In genomic region chr4:154198377-154198961, GRCm38 (mm10) we compare ENCODE assay signal across 15 mouse cellular contexts. TPM values are rescaled to one million over a fixed set of nuclear protein-coding genes. Genes with fewer than 3 reads are reported as not detected.
DNase-seq lines count a peak whose midpoint lies in the region; ATAC-seq lines count a peak whose summit lies in the region.
"Had no signal": no experiment of that assay in that cellular context is flagged by ENCODE, and none has a peak within 500 bp of the region (broad histone marks: within the 10 kb centered on the region; RNA-seq: fewer than 3 reads in every experiment).

No protein-coding gene starts in this region.

- H3K4me2 ChIP-seq in heart, embryonic 11.5 days, result no peak overlapping the region
- H3K4me2 ChIP-seq in hindbrain, embryonic 12.5 days (replicated peaks), result peak overlapping the region; percentile 13; the same call in 1 of the 2 replicates
- H3K4me2 ChIP-seq in midbrain, embryonic 13.5 days (replicated peaks), result 0 out of 2 replicates have a peak overlapping the region, but pooled peaks have one; percentile 8

- H3K36me3 ChIP-seq in heart, embryonic 11.5 days (ENCODE audit: control insufficient read depth, insufficient read depth, low read length), result no peaks in the 10 kb centered on the region
- H3K36me3 ChIP-seq in hindbrain, embryonic 12.5 days, result no peaks in the 10 kb centered on the region
- H3K36me3 ChIP-seq in midbrain, embryonic 13.5 days, result no peaks in the 10 kb centered on the region

- no peaks in the 10 kb centered on the region for H3K9me3 ChIP-seq in heart, embryonic 11.5 days (replicated peaks; ENCODE audit: control insufficient read depth, low read length)
- 0 out of 2 replicates have a peak, but pooled peaks cover 5% of the 10 kb centered on the region for H3K9me3 ChIP-seq in hindbrain, embryonic 12.5 days (replicated peaks)
- H3K9me3 ChIP-seq in midbrain, embryonic 13.5 days, result no peaks in the 10 kb centered on the region

- H3K4me3 ChIP-seq in heart, embryonic 11.5 days (ENCODE audit: low read depth, low read length), result no peak overlapping the region
- H3K4me3 ChIP-seq in hindbrain, embryonic 12.5 days, result no peak overlapping the region
- no peak overlapping the region for H3K4me3 ChIP-seq in midbrain, embryonic 13.5 days (replicated peaks)
- H3K4me3 ChIP-seq: gastrocnemius, adult 2 months had no signal

- no peak overlapping the region for H3K9ac ChIP-seq in heart, embryonic 11.5 days (ENCODE audit: low read depth, low read length)
- H3K9ac ChIP-seq in hindbrain, embryonic 12.5 days, result no peak overlapping the region
- H3K9ac ChIP-seq in midbrain, embryonic 13.5 days (replicated peaks), result peak overlapping the region; percentile 32; the same call in 1 of the 2 replicates
- H3K9ac ChIP-seq: liver, postnatal 0 days had no signal

- H3K27ac ChIP-seq in heart, embryonic 11.5 days (ENCODE audit: low read depth, low read length), result 0 out of 2 replicates have a peak overlapping the region, but pooled peaks have one; percentile 37
- H3K27ac ChIP-seq in hindbrain, embryonic 12.5 days, result peak overlapping the region; percentile 76
- H3K27ac ChIP-seq in midbrain, embryonic 13.5 days, result peak overlapping the region; percentile 51; the same call in 1 of the 2 replicates
- H3K27ac ChIP-seq: gastrocnemius, adult 2 months; kidney, postnatal 0 days had no signal

- DNase-seq in heart, postnatal 10 days, result no peak
- DNase-seq in embryo, embryonic 11 days, result peak; percentile 66
- no peak for DNase-seq in gastrocnemius, postnatal 25 days
- DNase-seq in adrenal gland, postnatal 4 days (ENCODE audit: low spot score in 2 of 2), result no peak
- no peak for DNase-seq in kidney, postnatal 14 days
- DNase-seq: gastrocnemius, adult 2 months; heart, postnatal 4 days; liver, postnatal 0 days; thymus, adult 18-20 months had no signal

- WGBS in heart, embryonic 11.5 days (ENCODE audit: insufficient replicate concordance), result 58% methylated on average over 7 of the region's 7 CpGs
- 7% methylated on average over 7 of the region's 7 CpGs for WGBS in hindbrain, embryonic 12.5 days
- 11% methylated on average over 7 of the region's 7 CpGs for WGBS in midbrain, embryonic 13.5 days

- H3K4me1 ChIP-seq in heart, embryonic 11.5 days (ENCODE audit: control insufficient read depth, insufficient read depth, low read length), result peaks cover 8% of the 10 kb centered on the region
- H3K4me1 ChIP-seq in hindbrain, embryonic 12.5 days, result peaks cover 35% of the 10 kb centered on the region
- H3K4me1 ChIP-seq in midbrain, embryonic 13.5 days (replicated peaks), result peaks cover 18% of the 10 kb centered on the region

- no peak for ATAC-seq in heart, embryonic 11.5 days (replicated peaks; ENCODE audit: insufficient number of reproducible peaks, low FRiP score, low TSS enrichment)
- ATAC-seq in hindbrain, embryonic 12.5 days (ENCODE audit: low FRiP score), result peak; percentile 57; the same call in 1 of the 2 replicates
- ATAC-seq in midbrain, embryonic 13.5 days, result peak; percentile 48; the same call in 1 of the 2 replicates
- ATAC-seq: liver, postnatal 0 days had no signal

- intact Hi-C loops in heart, postnatal 10 days (cut with DNase I), result no loop called here

- H3K27me3 ChIP-seq in heart, embryonic 11.5 days (ENCODE audit: control insufficient read depth, insufficient read depth, low read length), result no peaks in the 10 kb centered on the region
- H3K27me3 ChIP-seq in hindbrain, embryonic 12.5 days, result no peaks in the 10 kb centered on the region
- H3K27me3 ChIP-seq in midbrain, embryonic 13.5 days, result no peaks in the 10 kb centered on the region

RNA-seq across cellular contexts. Expression of gene Megf6, which starts 27.9 kb away (rescaled TPM):
- polyA plus RNA-seq in heart, embryonic 11.5 days (2014; fragmentation: Nextera tagmentation; extraction: Ambion mirVana), result 8.6 and 8.8 TPM in 2 replicates
- total RNA-seq in heart, postnatal 10 days (2021), result 10 to 100 TPM; 33.8 to 41.5 TPM
- polyA plus RNA-seq in hindbrain, embryonic 12.5 days (2016; fragmentation: Nextera tagmentation; extraction: Ambion mirVana), result 38.6 and 43.7 TPM in 2 replicates
- polyA plus RNA-seq in midbrain, embryonic 13.5 days (2015; fragmentation: Nextera tagmentation; extraction: Ambion mirVana), result 6.8 and 6.9 TPM in 2 replicates
- 1 to 10 TPM; 2.1 to 2.2 TPM for total RNA-seq in gastrocnemius, postnatal 25 days (2021)
- 10 to 100 TPM; 18.0 to 19.6 TPM for total RNA-seq in adrenal gland, postnatal 4 days (2021)
- total RNA-seq: common myeloid progenitor, adult 5-6 weeks had no signal

RNA-seq across cellular contexts. Expression of gene Tprgl, which starts 38.0 kb away (rescaled TPM):
- polyA plus RNA-seq in heart, embryonic 11.5 days (2014; fragmentation: Nextera tagmentation; extraction: Ambion mirVana), result 125 and 135 TPM in 2 replicates
- 100 to 1,000 TPM; 129 to 134 TPM for total RNA-seq in heart, postnatal 10 days (2021)
- polyA plus RNA-seq in hindbrain, embryonic 12.5 days (2016; fragmentation: Nextera tagmentation; extraction: Ambion mirVana), result 154 and 159 TPM in 2 replicates
- polyA plus RNA-seq in midbrain, embryonic 13.5 days (2015; fragmentation: Nextera tagmentation; extraction: Ambion mirVana), result 161 and 173 TPM in 2 replicates
- total RNA-seq in gastrocnemius, postnatal 25 days (2021), result 10 to 100 TPM; 83.2 to 86.8 TPM
- total RNA-seq in adrenal gland, postnatal 4 days (2021), result 100 to 1,000 TPM; 137 to 140 TPM

RNA-seq across cellular contexts. Expression of gene Wrap73, which starts 56.3 kb away (rescaled TPM):
- 22.1 and 26.5 TPM in 2 replicates for polyA plus RNA-seq in heart, embryonic 11.5 days (2014; fragmentation: Nextera tagmentation; extraction: Ambion mirVana)
- 10 to 100 TPM; 10.2 to 13.2 TPM for total RNA-seq in heart, postnatal 10 days (2021)
- polyA plus RNA-seq in hindbrain, embryonic 12.5 days (2016; fragmentation: Nextera tagmentation; extraction: Ambion mirVana), result 41.9 and 42.9 TPM in 2 replicates
- 47.8 and 50.9 TPM in 2 replicates for polyA plus RNA-seq in midbrain, embryonic 13.5 days (2015; fragmentation: Nextera tagmentation; extraction: Ambion mirVana)
- total RNA-seq in gastrocnemius, postnatal 25 days (2021), result 1 to 10 TPM; 7.9 to 9.7 TPM
- total RNA-seq in adrenal gland, postnatal 4 days (2021), result 10 to 100 TPM; 17.8 to 18.7 TPM

RNA-seq across cellular contexts. Expression of gene Trp73, which starts 58.5 kb away (rescaled TPM):
- polyA plus RNA-seq in heart, embryonic 11.5 days (2014; fragmentation: Nextera tagmentation; extraction: Ambion mirVana), result not detected in 2 replicates
- total RNA-seq in heart, postnatal 10 days (2021), result under 1 TPM in 1 of 2 experiments, not detected in 1; 0.05 TPM
- polyA plus RNA-seq in hindbrain, embryonic 12.5 days (2016; fragmentation: Nextera tagmentation; extraction: Ambion mirVana), result 1.7 and 2.4 TPM in 2 replicates
- 0.55 and 1.5 TPM in 2 replicates for polyA plus RNA-seq in midbrain, embryonic 13.5 days (2015; fragmentation: Nextera tagmentation; extraction: Ambion mirVana)
- under 1 TPM in 1 of 2 experiments, not detected in 1; 0.38 TPM for total RNA-seq in gastrocnemius, postnatal 25 days (2021)
- under 1 TPM in 1 of 2 experiments, not detected in 1; 0.11 TPM for total RNA-seq in adrenal gland, postnatal 4 days (2021)
- total RNA-seq: adrenal gland, adult 18-20 months; common myeloid progenitor, adult 5-6 weeks; gastrocnemius, adult 2 months; heart, postnatal 4 days had no signal
- polyA plus RNA-seq: liver, postnatal 0 days had no signal

Comparison
In these comparisons a context has a peak if more than half of its experiments do, and no peak if none do; other contexts are left out.
1. RNA of gene Megf6, which starts 27.9 kb away (total RNA-seq): 33.8 to 41.5 TPM in heart, postnatal 10 days and 18.0 to 19.6 TPM in adrenal gland, postnatal 4 days; 2.1 to 2.2 TPM in gastrocnemius, postnatal 25 days; every median in the first group is over 4 times any median in the second.
2. Peak in every context shown above with its lines, with median percentiles within 50 percentile points of each other: H3K27ac ChIP-seq.